Mouse (Mus musculus): Measurements from ENCODE around the gene 1700017N19Rik.

The 1700017N19Rik gene

GRCm38 (mm10) chr10:100661970-100662590 lies 71.8 kb downstream of the 1700017N19Rik start:
- no peak for DNase-seq (ENCODE audit: low spot score in 2 of 2)
